Mouse (Mus musculus) ES-E14 (cell line): ENCODE measurements around the gene Hsdl2.

ENCODE experiments used
- CHD2 ChIP-seq: IDR thresholded peaks from 2 replicates; pipeline ENCODE4 v1.6.1; 2014; ENCODE audit warnings: mild to moderate bottlenecking, low read depth, low read length, inconsistent platforms
- HCFC1 ChIP-seq: IDR thresholded peaks from 2 replicates; pipeline ENCODE4 v1.6.1; 2012; ENCODE audit warnings: low read length, inconsistent platforms, borderline replicate concordance; ENCODE audit not compliant: insufficient read depth

GRCm38 (mm10) chr4:59656061-59656642, 74.8 kb downstream of the Hsdl2 start:
- no peak for TF ChIP-seq CHD2
- no peak for TF ChIP-seq HCFC1
